Mouse (Mus musculus): Measurements from ENCODE around the gene Spsb4.

Gene Spsb4

DNA sequence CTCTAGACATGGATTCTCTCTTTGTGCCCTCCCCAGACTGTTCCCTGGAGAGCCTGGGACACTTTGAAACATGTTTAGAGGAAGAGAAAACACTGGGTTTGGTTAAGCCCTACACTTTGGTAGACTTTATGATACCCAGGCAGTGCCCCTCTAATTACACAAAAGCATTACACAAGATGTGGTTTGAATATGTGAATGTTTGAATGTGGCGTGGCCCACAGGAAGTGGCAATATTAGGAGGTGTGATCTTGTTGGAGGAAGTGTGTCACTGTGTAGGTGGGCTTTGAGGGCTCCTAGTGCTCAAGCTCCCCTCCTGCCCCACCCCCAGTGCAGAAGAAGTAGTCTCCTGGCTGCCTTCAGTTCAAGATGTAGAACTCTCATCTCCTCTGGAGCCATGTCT is 122.0 kb downstream of the Spsb4 start:
- no peak for DNase-seq (ENCODE audit: low spot score)

DNA sequence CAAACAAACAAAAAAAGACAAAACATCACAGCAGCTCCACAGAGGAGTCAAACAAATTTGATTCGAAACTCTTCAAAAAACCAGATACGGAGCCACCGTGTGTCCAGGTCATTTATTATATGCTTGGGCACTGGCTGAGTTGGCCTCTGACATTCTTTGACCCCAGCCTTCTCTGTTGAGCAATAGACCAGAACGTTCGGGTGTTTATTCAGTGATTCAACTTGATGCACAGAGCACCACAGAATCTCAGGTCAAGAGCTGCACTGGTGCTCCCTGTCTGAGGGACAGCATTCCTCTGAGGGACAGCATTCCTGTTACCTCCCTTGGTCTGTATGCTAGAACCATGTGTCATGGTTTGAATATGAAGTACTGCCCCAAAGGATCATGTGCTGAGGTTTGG is 125.1 kb downstream of the Spsb4 start:
- no peak for DNase-seq (ENCODE audit: low spot score)
